Mouse (Mus musculus): ENCODE measurements around the gene Rgl1. TPM values are rescaled to one million over a fixed set of nuclear protein-coding genes. Genes with fewer than 3 reads are reported as not detected.
A peak's percentile ranks its signal among the peaks of the same experiment; 100 is the strongest.
"Not testable (repeated sequence)": the region's sequence is repeated elsewhere in the genome, so short reads cannot be mapped to it uniquely, and the experiment has no call there.

Rgl1 gene
- total and polyA plus RNA-seq, 2 experiments from 2014 or later = 36.7 to 38.9 TPM

DNA sequence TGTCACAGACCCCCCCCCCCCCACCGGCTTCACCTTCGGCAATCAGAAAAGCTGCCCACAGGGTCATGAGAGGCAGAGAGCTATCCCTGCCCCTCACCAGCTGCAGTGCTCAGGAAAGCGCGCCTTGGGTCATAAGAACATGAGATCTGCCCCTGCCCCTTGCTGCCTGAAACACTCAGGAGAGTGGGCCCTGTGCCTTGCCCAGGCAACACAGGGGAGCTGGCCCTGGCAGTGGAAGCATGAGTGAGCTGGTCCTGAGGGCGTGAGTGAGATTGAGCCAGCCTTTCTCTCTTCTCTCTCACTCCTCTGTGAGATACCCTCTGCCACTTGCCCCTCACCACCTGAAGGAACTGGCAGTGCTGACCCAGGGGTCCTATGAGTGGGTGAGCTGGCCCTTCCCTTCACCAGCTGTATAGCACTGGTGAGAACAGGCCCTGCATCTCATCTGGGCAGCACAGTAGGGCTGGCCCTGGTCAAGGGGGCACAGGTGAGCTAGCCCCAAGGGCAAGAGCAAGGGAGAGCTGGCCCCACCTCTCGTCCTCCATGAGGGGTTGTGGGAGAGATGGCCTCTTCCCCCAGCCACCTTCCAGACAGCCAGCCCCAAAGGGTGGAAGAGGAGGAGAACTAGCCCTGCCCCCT, 115.2 kb downstream of the Rgl1 start:
- H3K9ac ChIP-seq (replicated peaks; ENCODE audit: low read depth, low read length) = no peak overlapping the region
- no peak overlapping the region for H3K4me3 ChIP-seq (ENCODE audit: low read depth, low read length)
- DNase-seq (ENCODE audit: low spot score) (no peak), ATAC-seq (ENCODE audit: insufficient read depth, low read depth) (no peak)
- no peaks in the 10 kb centered on the region for H3K36me3 ChIP-seq (replicated peaks; ENCODE audit: control insufficient read depth, insufficient read depth, low read length)
- H3K27ac ChIP-seq (ENCODE audit: low read depth) = no peak overlapping the region
- 92% methylated on average over 6 of the region's 6 CpGs for WGBS
- no peaks in the 10 kb centered on the region for H3K4me1 ChIP-seq (ENCODE audit: control insufficient read depth, insufficient read depth)
- no peaks in the 10 kb centered on the region for H3K27me3 ChIP-seq (ENCODE audit: control insufficient read depth, insufficient read depth, low read length)
- TF ChIP-seq CTCF (IDR thresholded peaks at IDR 0.05; ENCODE audit: low read depth) (no peak), EP300 (IDR thresholded peaks at IDR 0.05; ENCODE audit: low read depth) (no peak)
- no peaks in the 10 kb centered on the region for H3K9me3 ChIP-seq (replicated peaks; ENCODE audit: control insufficient read depth, low read length)
- H3K4me2 ChIP-seq (ENCODE audit: low read depth, low read length) = no peak overlapping the region

DNA sequence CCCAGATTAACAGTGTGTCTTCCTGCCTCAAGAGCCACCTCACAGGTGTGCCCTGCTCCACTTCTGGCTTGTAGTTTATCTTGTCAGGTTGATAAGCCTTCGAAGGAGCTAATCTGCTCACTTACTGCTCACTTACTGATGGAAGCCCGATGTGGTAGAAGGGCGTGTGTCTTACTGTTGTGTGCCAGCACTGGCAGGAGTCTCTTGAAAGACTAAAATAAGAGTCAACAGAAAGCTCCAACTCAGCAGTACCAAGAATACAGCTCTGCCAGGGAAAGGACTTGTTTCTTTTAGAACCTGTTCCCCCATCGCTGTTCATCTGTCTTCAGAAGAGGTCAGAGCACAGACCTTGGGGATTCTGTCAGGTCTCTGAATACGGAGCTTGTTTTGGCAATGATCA, 118.1 kb downstream of the Rgl1 start:
- WGBS = 44% methylated on average over 5 of the region's 5 CpGs
- Histone ChIP-seq H3K27me3 (ENCODE audit: control insufficient read depth, insufficient read depth, low read length) (no peaks in the 10 kb centered on the region), H3K27ac (ENCODE audit: low read depth) (no peak overlapping the region), H3K4me3 (ENCODE audit: low read depth, low read length) (no peak overlapping the region), H3K36me3 (replicated peaks; ENCODE audit: control insufficient read depth, insufficient read depth, low read length) (no peaks in the 10 kb centered on the region), H3K9ac (replicated peaks; ENCODE audit: low read depth, low read length) (no peak overlapping the region), H3K4me2 (ENCODE audit: low read depth, low read length) (no peak overlapping the region), H3K4me1 (ENCODE audit: control insufficient read depth, insufficient read depth) (no peaks in the 10 kb centered on the region), H3K9me3 (replicated peaks; ENCODE audit: control insufficient read depth, low read length) (no peaks in the 10 kb centered on the region)
- DNase-seq (ENCODE audit: low spot score) = no peak
- no peak for TF ChIP-seq EP300 (IDR thresholded peaks at IDR 0.05; ENCODE audit: low read depth)
- TF ChIP-seq CTCF (IDR thresholded peaks at IDR 0.05; ENCODE audit: low read depth) = no peak
- ATAC-seq (ENCODE audit: insufficient read depth, low read depth) = no peak

DNA sequence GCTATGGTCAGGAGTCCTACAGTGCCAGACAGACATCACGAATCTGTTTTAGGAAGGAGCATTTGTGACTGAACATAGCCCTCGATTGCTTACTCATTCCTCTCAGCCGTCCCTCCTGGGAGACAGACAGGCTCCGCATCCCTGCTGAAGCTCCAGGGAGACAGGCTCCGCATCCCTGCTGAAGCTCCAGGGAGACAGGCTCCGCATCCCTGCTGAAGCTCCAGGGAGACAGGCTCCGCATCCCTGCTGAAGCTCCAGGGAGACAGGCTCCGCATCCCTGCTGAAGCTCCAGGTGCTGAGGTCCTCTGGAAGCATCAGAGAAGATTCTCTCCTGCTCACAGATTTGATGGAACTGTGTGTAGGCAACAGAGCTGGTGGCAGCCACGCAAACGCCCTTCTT, 123.9 kb downstream of the Rgl1 start:
- not testable (repeated sequence) for H3K9me3 ChIP-seq (replicated peaks; ENCODE audit: control insufficient read depth, low read length); H3K9ac ChIP-seq (replicated peaks; ENCODE audit: low read depth, low read length); H3K4me2 ChIP-seq (ENCODE audit: low read depth, low read length); H3K27me3 ChIP-seq (ENCODE audit: control insufficient read depth, insufficient read depth, low read length); H3K4me3 ChIP-seq (ENCODE audit: low read depth, low read length); ATAC-seq (ENCODE audit: insufficient read depth, low read depth); H3K27ac ChIP-seq (ENCODE audit: low read depth); DNase-seq (ENCODE audit: low spot score); H3K36me3 ChIP-seq (replicated peaks; ENCODE audit: control insufficient read depth, insufficient read depth, low read length)
- H3K4me1 ChIP-seq (ENCODE audit: control insufficient read depth, insufficient read depth) = peaks cover 21% of the 10 kb centered on the region
- WGBS = 84% methylated on average over 10 of the region's 10 CpGs

DNA sequence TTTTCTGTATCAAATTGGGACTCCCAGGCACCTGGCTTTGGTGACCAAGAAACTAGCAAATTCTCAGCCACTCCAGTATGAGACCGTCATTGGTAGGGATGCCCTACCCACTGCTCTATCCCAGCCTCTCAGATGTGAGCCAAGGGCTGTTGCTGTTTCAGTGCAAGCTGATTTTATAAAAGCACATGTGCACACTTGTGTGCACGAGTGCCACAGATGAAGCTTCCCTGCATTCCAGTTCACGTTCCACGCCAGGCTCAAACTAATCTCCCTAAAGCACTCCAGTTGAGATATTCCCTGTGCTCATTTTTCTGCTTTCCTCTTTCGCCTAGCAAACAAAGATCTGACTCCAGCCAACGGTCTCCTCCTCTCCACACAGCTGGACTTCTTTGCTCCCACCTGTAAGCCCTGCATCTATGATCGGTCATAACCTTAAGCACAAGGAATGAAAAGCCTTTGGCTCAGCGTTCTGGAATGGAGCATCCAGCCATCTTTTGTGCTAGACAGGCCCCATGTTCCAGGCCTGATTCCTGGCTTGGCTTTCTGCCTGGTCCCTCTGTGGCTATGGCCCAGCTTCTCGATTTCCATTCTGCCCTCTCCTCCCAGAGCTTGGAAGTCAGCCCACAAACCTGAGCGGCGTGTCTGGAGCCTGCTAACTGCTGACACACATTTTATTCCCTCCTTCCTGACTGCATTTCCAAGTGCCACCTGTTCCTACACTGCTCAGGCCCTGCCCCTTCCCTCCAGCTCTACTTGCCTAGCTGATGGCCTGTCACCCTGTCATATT, 125.8 kb downstream of the Rgl1 start:
- H3K9me3 ChIP-seq (replicated peaks; ENCODE audit: control insufficient read depth, low read length) = no peaks in the 10 kb centered on the region
- no peaks in the 10 kb centered on the region for H3K36me3 ChIP-seq (replicated peaks; ENCODE audit: control insufficient read depth, insufficient read depth, low read length)
- ATAC-seq (ENCODE audit: insufficient read depth, low read depth) (peak; percentile 86), DNase-seq (ENCODE audit: low spot score) (peak; percentile 86)
- WGBS = 16% methylated on average over 11 of the region's 11 CpGs
- H3K9ac ChIP-seq (replicated peaks; ENCODE audit: low read depth, low read length) = no peak overlapping the region
- peak overlapping the region; percentile 84 for H3K27ac ChIP-seq (ENCODE audit: low read depth)
- H3K4me2 ChIP-seq (ENCODE audit: low read depth, low read length) = no peak overlapping the region
- H3K4me3 ChIP-seq (ENCODE audit: low read depth, low read length) = no peak overlapping the region
- no peaks in the 10 kb centered on the region for H3K27me3 ChIP-seq (ENCODE audit: control insufficient read depth, insufficient read depth, low read length)
- TF ChIP-seq CTCF (IDR thresholded peaks at IDR 0.05; ENCODE audit: low read depth) = no peak
- TF ChIP-seq EP300 (IDR thresholded peaks at IDR 0.05; ENCODE audit: low read depth) = peak; percentile 25; the same call in 1 of the 2 replicates
- peaks cover 24% of the 10 kb centered on the region for H3K4me1 ChIP-seq (ENCODE audit: control insufficient read depth, insufficient read depth)

DNA sequence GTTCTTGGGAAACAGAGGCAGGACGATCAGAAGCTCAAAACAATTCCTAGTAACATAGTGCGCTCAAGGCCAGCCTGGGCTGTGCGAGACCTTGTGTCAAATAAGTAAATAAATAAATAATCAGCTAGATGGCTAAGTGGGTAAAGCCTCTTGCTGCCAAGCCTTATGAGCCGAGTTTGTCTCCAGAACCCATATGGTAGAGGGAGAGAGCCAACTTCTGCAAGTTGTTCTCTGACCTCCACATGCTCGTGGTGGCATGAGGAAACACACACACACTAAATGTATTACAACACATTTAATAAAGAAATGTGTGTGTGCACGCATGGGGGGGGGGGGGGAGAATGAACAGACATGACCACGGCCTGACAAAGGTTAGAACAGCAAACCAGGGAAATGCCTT, 126.8 kb downstream of the Rgl1 start:
- Histone ChIP-seq H3K9me3 (replicated peaks; ENCODE audit: control insufficient read depth, low read length) (no peaks in the 10 kb centered on the region), H3K36me3 (replicated peaks; ENCODE audit: control insufficient read depth, insufficient read depth, low read length) (no peaks in the 10 kb centered on the region), H3K4me2 (ENCODE audit: low read depth, low read length) (no peak overlapping the region), H3K9ac (replicated peaks; ENCODE audit: low read depth, low read length) (no peak overlapping the region), H3K4me3 (ENCODE audit: low read depth, low read length) (no peak overlapping the region), H3K27me3 (ENCODE audit: control insufficient read depth, insufficient read depth, low read length) (no peaks in the 10 kb centered on the region), H3K4me1 (ENCODE audit: control insufficient read depth, insufficient read depth) (peaks cover 24% of the 10 kb centered on the region), H3K27ac (ENCODE audit: low read depth) (no peak overlapping the region)
- ATAC-seq (ENCODE audit: insufficient read depth, low read depth) (no peak), DNase-seq (ENCODE audit: low spot score) (no peak)
- TF ChIP-seq CTCF (IDR thresholded peaks at IDR 0.05; ENCODE audit: low read depth) = no peak
- TF ChIP-seq EP300 (IDR thresholded peaks at IDR 0.05; ENCODE audit: low read depth) = no peak
- 90% methylated on average over 7 of the region's 7 CpGs for WGBS

All from heart, postnatal 0 days (tissue).